In the genomic region with DNA sequence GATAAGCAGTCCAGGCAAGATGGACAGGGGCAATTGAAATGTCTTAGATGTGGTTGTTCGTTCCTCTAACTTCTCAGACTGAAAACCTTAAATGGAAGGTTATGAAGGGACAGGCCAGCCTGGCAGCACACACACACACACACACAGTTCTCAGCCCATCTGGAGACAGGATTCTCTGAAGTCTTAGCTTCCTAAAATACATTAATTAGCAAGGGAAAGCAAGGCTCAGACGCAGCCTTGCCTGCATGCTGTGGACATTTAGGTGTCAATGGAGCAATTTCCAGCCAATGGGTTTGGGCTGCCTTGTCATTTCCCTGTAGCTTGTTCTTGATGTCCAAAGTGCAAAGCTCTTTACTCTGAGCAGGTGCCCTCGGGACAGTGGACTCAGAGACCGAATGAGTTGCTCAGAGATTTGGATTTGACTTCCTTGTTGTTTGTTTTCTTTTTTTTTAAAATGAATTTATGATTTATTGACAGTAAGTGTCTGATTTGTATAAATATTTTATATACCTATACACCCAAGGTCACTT, we compare ENCODE assay signal across 23 mouse cellular contexts.
"Had no signal": no experiment of that assay in that cellular context is flagged by ENCODE, and none has a peak within 500 bp of the region (broad histone marks: within the 10 kb centered on the region; RNA-seq: fewer than 3 reads in every experiment).

No protein-coding gene starts in this region.

- H3K4me1 ChIP-seq: limb, embryonic 13.5 days; liver, embryonic 12.5 days; liver, embryonic 15.5 days; lung, embryonic 15.5 days; megakaryocyte, embryonic 14.5 days; midbrain, embryonic 10.5 days; neural tube, embryonic 13.5 days had no signal

- H3K36me3 ChIP-seq: limb, embryonic 10.5 days; limb, embryonic 13.5 days; liver, embryonic 12.5 days; liver, embryonic 15.5 days; lung, embryonic 15.5 days; midbrain, embryonic 10.5 days; midbrain, embryonic 13.5 days; neural tube, embryonic 13.5 days had no signal

- H3K9ac ChIP-seq: limb, embryonic 13.5 days; liver, embryonic 12.5 days; liver, embryonic 15.5 days; lung, embryonic 15.5 days; midbrain, embryonic 13.5 days; neural tube, embryonic 13.5 days had no signal

- H3K9me3 ChIP-seq: limb, embryonic 10.5 days; limb, embryonic 13.5 days; liver, embryonic 12.5 days; liver, embryonic 15.5 days; lung, embryonic 15.5 days; megakaryocyte, embryonic 14.5 days; midbrain, embryonic 10.5 days; midbrain, embryonic 13.5 days; neural tube, embryonic 13.5 days had no signal

- H3K27ac ChIP-seq: layer of hippocampus, adult 2 months; limb, embryonic 10.5 days; limb, embryonic 13.5 days; liver, embryonic 12.5 days; liver, embryonic 15.5 days; lung, embryonic 15.5 days; midbrain, embryonic 10.5 days; midbrain, embryonic 13.5 days; neural tube, embryonic 13.5 days; stomach, postnatal 0 days had no signal

- H3K4me2 ChIP-seq: limb, embryonic 13.5 days; liver, embryonic 12.5 days; liver, embryonic 15.5 days; lung, embryonic 15.5 days; midbrain, embryonic 13.5 days; neural tube, embryonic 13.5 days had no signal

- DNase-seq: kidney, postnatal 14 days; layer of hippocampus, adult 9-11 months; layer of hippocampus, postnatal 36 days; liver; lung, adult 18-20 months; lung, postnatal 10 days; lung, postnatal 36 days; thymus, adult 2 months; thymus, postnatal 14 days; thymus, postnatal 4 days had no signal

- H3K4me3 ChIP-seq: layer of hippocampus, adult 2 months; limb, embryonic 10.5 days; limb, embryonic 13.5 days; liver, embryonic 12.5 days; liver, embryonic 15.5 days; lung, embryonic 15.5 days; megakaryocyte, embryonic 14.5 days; midbrain, embryonic 10.5 days; midbrain, embryonic 13.5 days; myocyte; neural tube, embryonic 13.5 days had no signal

- ATAC-seq: liver, embryonic 12.5 days; midbrain, embryonic 13.5 days; midbrain, embryonic 16.5 days had no signal

- H3K27me3 ChIP-seq: limb, embryonic 13.5 days; lung, embryonic 15.5 days; midbrain, embryonic 13.5 days; neural tube, embryonic 13.5 days had no signal
